Mouse (Mus musculus): Measurements from ENCODE around the gene Hrh1. TPM values are rescaled to one million over a fixed set of nuclear protein-coding genes. Genes with fewer than 3 reads are reported as not detected.
A peak's percentile ranks its signal among the peaks of the same experiment; 100 is the strongest.

The Hrh1 gene
- polyA plus RNA-seq, 1 experiment from 2014 or later: not detected

- no peak for TF ChIP-seq CTCF (IDR thresholded peaks at IDR 0.05; ENCODE audit: low read depth)
- H3K27ac ChIP-seq (ENCODE audit: low read depth): no peak overlapping the region
- H3K4me3 ChIP-seq (ENCODE audit: low read depth, low read length): no peak overlapping the region
- H3K9me3 ChIP-seq (ENCODE audit: low read depth, low read length): no peaks in the 10 kb centered on the region; the same call in 1 of the 2 replicates
- H3K27me3 ChIP-seq (ENCODE audit: insufficient read depth, low read length): no peaks in the 10 kb centered on the region
- no peak overlapping the region for H3K9ac ChIP-seq
- 0 out of 2 replicates have a peak, but pooled peaks cover 6% of the 10 kb centered on the region for H3K4me1 ChIP-seq (ENCODE audit: insufficient read depth)
- DNase-seq: no peak
- WGBS: 44% methylated on average over 12 of the region's 12 CpGs
- no peak for ATAC-seq (ENCODE audit: insufficient read depth)
- no peaks in the 10 kb centered on the region for H3K36me3 ChIP-seq (ENCODE audit: insufficient read depth)
- no peak overlapping the region for H3K4me2 ChIP-seq
Observed at GRCm38 (mm10) chr6:114456255-114457042, 58.7 kb downstream of the Hrh1 start.

GRCm38 (mm10) chr6:114457299-114457698 lies 59.6 kb downstream of the Hrh1 start:
- no peak overlapping the region for H3K27ac ChIP-seq (ENCODE audit: low read depth)
- no peak overlapping the region for H3K4me3 ChIP-seq (ENCODE audit: low read depth, low read length)
- H3K4me2 ChIP-seq: no peak overlapping the region
- TF ChIP-seq CTCF (IDR thresholded peaks at IDR 0.05; ENCODE audit: low read depth): no peak
- WGBS: 81% methylated on average over 3 of the region's 3 CpGs
- no peaks in the 10 kb centered on the region for H3K36me3 ChIP-seq (ENCODE audit: insufficient read depth)
- no peak for ATAC-seq (ENCODE audit: insufficient read depth)
- 0 out of 2 replicates have a peak, but pooled peaks cover 6% of the 10 kb centered on the region for H3K4me1 ChIP-seq (ENCODE audit: insufficient read depth)
- no peak for DNase-seq
- H3K9me3 ChIP-seq (ENCODE audit: low read depth, low read length): no peaks in the 10 kb centered on the region; the same call in 1 of the 2 replicates
- H3K9ac ChIP-seq: no peak overlapping the region
- H3K27me3 ChIP-seq (ENCODE audit: insufficient read depth, low read length): no peaks in the 10 kb centered on the region

GRCm38 (mm10) chr6:114458191-114458590 lies 60.5 kb downstream of the Hrh1 start:
- Histone ChIP-seq H3K4me1 (ENCODE audit: insufficient read depth) (0 out of 2 replicates have a peak, but pooled peaks cover 6% of the 10 kb centered on the region), H3K36me3 (ENCODE audit: insufficient read depth) (no peaks in the 10 kb centered on the region), H3K9me3 (ENCODE audit: low read depth, low read length) (no peaks in the 10 kb centered on the region; the same call in 1 of the 2 replicates), H3K4me3 (ENCODE audit: low read depth, low read length) (no peak overlapping the region), H3K4me2 (no peak overlapping the region), H3K27me3 (ENCODE audit: insufficient read depth, low read length) (no peaks in the 10 kb centered on the region), H3K9ac (no peak overlapping the region), H3K27ac (ENCODE audit: low read depth) (no peak overlapping the region)
- ATAC-seq (ENCODE audit: insufficient read depth) (no peak), DNase-seq (peak; percentile 12)
- 70% methylated on average over 5 of the region's 5 CpGs for WGBS
- no peak for TF ChIP-seq CTCF (IDR thresholded peaks at IDR 0.05; ENCODE audit: low read depth)

GRCm38 (mm10) chr6:114459969-114460368 lies 62.2 kb downstream of the Hrh1 start:
- TF ChIP-seq CTCF (IDR thresholded peaks at IDR 0.05; ENCODE audit: low read depth): no peak
- Histone ChIP-seq H3K27me3 (ENCODE audit: insufficient read depth, low read length) (no peaks in the 10 kb centered on the region), H3K27ac (ENCODE audit: low read depth) (no peak overlapping the region), H3K4me2 (no peak overlapping the region), H3K36me3 (ENCODE audit: insufficient read depth) (no peaks in the 10 kb centered on the region), H3K4me3 (ENCODE audit: low read depth, low read length) (no peak overlapping the region), H3K9ac (no peak overlapping the region), H3K9me3 (ENCODE audit: low read depth, low read length) (no peaks in the 10 kb centered on the region; the same call in 1 of the 2 replicates), H3K4me1 (ENCODE audit: insufficient read depth) (0 out of 2 replicates have a peak, but pooled peaks cover 6% of the 10 kb centered on the region)
- ATAC-seq (ENCODE audit: insufficient read depth) (no peak), DNase-seq (no peak)
- 73% methylated on average over 2 of the region's 2 CpGs for WGBS

- no peak overlapping the region for H3K27ac ChIP-seq (ENCODE audit: low read depth)
- ATAC-seq (ENCODE audit: insufficient read depth): no peak
- TF ChIP-seq CTCF (IDR thresholded peaks at IDR 0.05; ENCODE audit: low read depth): peak; percentile 66
- H3K36me3 ChIP-seq (ENCODE audit: insufficient read depth): no peaks in the 10 kb centered on the region
- 0 out of 2 replicates have a peak, but pooled peaks cover 6% of the 10 kb centered on the region for H3K4me1 ChIP-seq (ENCODE audit: insufficient read depth)
- H3K9me3 ChIP-seq (ENCODE audit: low read depth, low read length): no peaks in the 10 kb centered on the region; the same call in 1 of the 2 replicates
- no peaks in the 10 kb centered on the region for H3K27me3 ChIP-seq (ENCODE audit: insufficient read depth, low read length)
- peak; percentile 25 for DNase-seq
- H3K9ac ChIP-seq: no peak overlapping the region
- H3K4me2 ChIP-seq: no peak overlapping the region
- H3K4me3 ChIP-seq (ENCODE audit: low read depth, low read length): no peak overlapping the region
Observed at GRCm38 (mm10) chr6:114461536-114461935, 63.8 kb downstream of the Hrh1 start.

GRCm38 (mm10) chr6:114462747-114463146 lies 65.0 kb downstream of the Hrh1 start:
- WGBS: 24% methylated on average over 4 of the region's 4 CpGs
- Histone ChIP-seq H3K36me3 (ENCODE audit: insufficient read depth) (no peaks in the 10 kb centered on the region), H3K9me3 (ENCODE audit: low read depth, low read length) (no peaks in the 10 kb centered on the region; the same call in 1 of the 2 replicates), H3K4me3 (ENCODE audit: low read depth, low read length) (no peak overlapping the region), H3K9ac (no peak overlapping the region), H3K27me3 (ENCODE audit: insufficient read depth, low read length) (no peaks in the 10 kb centered on the region), H3K27ac (ENCODE audit: low read depth) (no peak overlapping the region), H3K4me1 (ENCODE audit: insufficient read depth) (0 out of 2 replicates have a peak, but pooled peaks cover 6% of the 10 kb centered on the region), H3K4me2 (no peak overlapping the region)
- TF ChIP-seq CTCF (IDR thresholded peaks at IDR 0.05; ENCODE audit: low read depth): peak; percentile 68
- DNase-seq (peak; percentile 69), ATAC-seq (ENCODE audit: insufficient read depth) (no peak)

GRCm38 (mm10) chr6:114473541-114473940 lies 75.8 kb downstream of the Hrh1 start:
- H3K9ac ChIP-seq: no peak overlapping the region
- no peak for DNase-seq
- WGBS: 56% methylated on average over 5 of the region's 5 CpGs
- H3K4me1 ChIP-seq (ENCODE audit: insufficient read depth): no peaks in the 10 kb centered on the region
- no peaks in the 10 kb centered on the region for H3K9me3 ChIP-seq (ENCODE audit: low read depth, low read length)
- no peaks in the 10 kb centered on the region for H3K27me3 ChIP-seq (ENCODE audit: insufficient read depth, low read length)
- no peak overlapping the region for H3K27ac ChIP-seq (ENCODE audit: low read depth)
- H3K4me3 ChIP-seq (ENCODE audit: low read depth, low read length): no peak overlapping the region
- TF ChIP-seq CTCF (IDR thresholded peaks at IDR 0.05; ENCODE audit: low read depth): no peak
- ATAC-seq (ENCODE audit: insufficient read depth): no peak
- H3K36me3 ChIP-seq (ENCODE audit: insufficient read depth): no peaks in the 10 kb centered on the region
- no peak overlapping the region for H3K4me2 ChIP-seq
